Mouse (Mus musculus) hindbrain, embryonic 12.5 days (tissue): ENCODE measurements around the gene Sart1. TPM values are rescaled to one million over a fixed set of nuclear protein-coding genes. Genes with fewer than 3 reads are reported as not detected.

ENCODE experiments used
- ATAC-seq: fragments of 200-750 bp; cut with Nextera tagmentation; 2 replicates; pipeline ENCODE4 v1.8.0; 2017; ENCODE audit warnings: moderate TSS enrichment; ENCODE audit not compliant: low FRiP score
- H3K27ac ChIP-seq: fragments of 300-500 bp; sonication (generic); 2 replicates; pipeline ENCODE4 v1.5.1; 2016; ENCODE audit warnings: mild to moderate bottlenecking
- H3K27me3 ChIP-seq: fragments of 300-500 bp; sonication (generic); 2 replicates; pipeline ENCODE4 v1.6.1; 2016; ENCODE audit warnings: mild to moderate bottlenecking
- H3K36me3 ChIP-seq: fragments of 300-500 bp; sonication (generic); 2 replicates; pipeline ENCODE4 v1.6.1; 2016; ENCODE audit warnings: mild to moderate bottlenecking
- H3K4me1 ChIP-seq: fragments of 300-500 bp; sonication (generic); 2 replicates; pipeline ENCODE4 v1.6.1; 2016
- H3K4me2 ChIP-seq: fragments of 300-500 bp; sonication (generic); replicated peaks from 2 replicates; pipeline ENCODE4 v1.6.1; 2016; ENCODE audit warnings: mild to moderate bottlenecking
- H3K4me3 ChIP-seq: fragments of 300-500 bp; sonication (generic); 2 replicates; pipeline ENCODE4 v1.5.1; 2016; ENCODE audit warnings: mild to moderate bottlenecking
- H3K9ac ChIP-seq: fragments of 300-500 bp; sonication (generic); 2 replicates; pipeline ENCODE4 v1.6.1; 2016; ENCODE audit warnings: mild to moderate bottlenecking, moderate library complexity
- H3K9me3 ChIP-seq: fragments of 300-500 bp; sonication (generic); replicated peaks from 2 replicates; pipeline ENCODE4 v1.6.1; 2016; ENCODE audit warnings: mild to moderate bottlenecking
- WGBS: fragments of 180-500 bp; shearing (Covaris S2); methylation state at CpG from one replicate; pipeline ENCODE4 v1.1.7; 2016; 5-methylcytosine and 5-hydroxymethylcytosine counted together
- polyA plus RNA-seq: library from polyadenylated mRNA; unstranded; fragments of >200 nt; fragmentation: Nextera tagmentation; extraction: Ambion mirVana; gene quantifications from 2 replicates; pipeline ENCODE4 v1.2.1, GENCODE M21; 2016

Gene Sart1
- polyA plus RNA-seq, 1 experiment from 2014 or later: 106 TPM

DNA sequence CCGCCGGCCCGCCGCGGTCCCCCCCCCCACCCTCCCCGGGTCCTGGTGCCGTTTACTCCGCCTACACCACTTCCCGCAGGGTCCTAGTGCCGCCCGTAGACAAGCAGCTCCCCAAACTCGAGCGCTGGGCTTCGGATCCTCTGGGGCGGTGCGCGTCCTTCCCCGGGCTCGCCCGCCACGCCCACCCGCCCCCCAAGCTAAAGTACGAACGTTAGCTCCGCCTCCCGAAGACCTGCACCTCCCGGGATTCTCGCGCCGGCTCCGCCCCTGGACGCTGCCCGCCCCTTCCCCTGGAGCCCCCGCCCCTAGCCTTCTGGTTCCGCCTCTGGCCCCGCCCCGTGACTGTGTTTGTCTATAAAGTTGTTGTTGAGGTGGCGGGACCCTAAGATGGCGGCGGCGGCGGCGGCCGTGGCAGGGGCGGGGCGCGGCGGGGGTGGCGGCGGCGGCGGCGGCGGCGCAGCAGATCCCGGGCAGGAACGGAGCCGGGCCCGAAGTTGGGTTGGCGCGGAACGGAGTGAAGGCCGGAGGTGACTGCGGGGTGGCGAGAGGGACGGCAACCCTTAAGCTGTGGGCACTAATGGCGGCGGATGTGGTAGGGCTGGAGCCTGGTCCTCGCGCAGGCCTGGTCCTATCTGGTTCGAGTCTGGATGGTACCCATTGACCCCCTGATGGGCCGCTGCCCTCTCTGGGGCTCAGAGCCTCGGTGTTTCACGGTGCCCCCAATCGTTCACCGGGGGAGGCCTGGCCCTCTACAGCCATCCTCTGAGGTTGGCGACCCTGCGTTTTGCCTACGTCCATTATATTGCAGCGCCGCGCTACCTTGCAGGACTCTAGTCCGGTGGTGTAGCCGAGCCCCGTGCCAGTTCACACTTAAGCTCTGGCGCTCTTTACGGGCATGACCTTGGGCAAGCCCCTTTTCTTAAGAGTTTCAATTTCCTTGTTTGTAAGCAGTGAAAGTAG, 36.6 kb upstream of the Sart1 start, which contains the start of the genes Drap1 and AI837181:
Gene Drap1 (minus strand): TSS at position 198 of the 960 bp plus-strand sequence.
Gene AI837181 (plus strand): TSS at position 363 of the 960 bp plus-strand sequence.
- ATAC-seq: peak; percentile 90
- no peaks in the 10 kb centered on the region for H3K9me3 ChIP-seq
- H3K4me3 ChIP-seq: peak within 1 kb of the TSS; percentile 77
- H3K4me2 ChIP-seq: peak within 1 kb of the TSS; percentile 88
- peak within 1 kb of the TSS; percentile 94 for H3K27ac ChIP-seq
- H3K4me1 ChIP-seq: peaks cover 36% of the 10 kb centered on the region
- H3K36me3 ChIP-seq: peaks cover 46% of the 10 kb centered on the region
- H3K9ac ChIP-seq: peak within 1 kb of the TSS; percentile 90
- H3K27me3 ChIP-seq: no peaks in the 10 kb centered on the region
- under 1% methylated on average over 51 of the region's 87 CpGs for WGBS

GRCm38 (mm10) chr19:5424092-5424781, 35.7 kb upstream of the Sart1 start:
- WGBS: 1% methylated on average over 34 of the region's 48 CpGs
- peak; percentile 62 for ATAC-seq

GRCm38 (mm10) chr19:5423561-5423960, 35.1 kb upstream of the Sart1 start:
- H3K9me3 ChIP-seq: no peaks in the 10 kb centered on the region
- H3K27me3 ChIP-seq: no peaks in the 10 kb centered on the region
- H3K4me2 ChIP-seq: peak overlapping the region; percentile 88
- no peak for ATAC-seq
- 67% methylated on average over 12 of the region's 12 CpGs for WGBS
- H3K36me3 ChIP-seq: peaks cover 45% of the 10 kb centered on the region
- peak overlapping the region; percentile 94; the same call in 1 of the 2 replicates for H3K27ac ChIP-seq
- H3K9ac ChIP-seq: peak overlapping the region; percentile 86
- peak overlapping the region; percentile 77 for H3K4me3 ChIP-seq
- H3K4me1 ChIP-seq: peaks cover 36% of the 10 kb centered on the region

More at GRCm38 (mm10) chr19:5424092-5424781, 35.7 kb upstream of the Sart1 start:
- Histone ChIP-seq H3K4me1 (peaks cover 36% of the 10 kb centered on the region), H3K4me3 (peak overlapping the region; percentile 77), H3K9me3 (no peaks in the 10 kb centered on the region), H3K27me3 (no peaks in the 10 kb centered on the region), H3K4me2 (peak overlapping the region; percentile 88), H3K9ac (peak overlapping the region; percentile 86), H3K36me3 (peaks cover 46% of the 10 kb centered on the region), H3K27ac (peak overlapping the region; percentile 94)

- no peak for ATAC-seq
- Histone ChIP-seq H3K4me3 (peak overlapping the region; percentile 77), H3K36me3 (peaks cover 48% of the 10 kb centered on the region), H3K9me3 (no peaks in the 10 kb centered on the region), H3K4me1 (peaks cover 36% of the 10 kb centered on the region), H3K9ac (peak overlapping the region; percentile 86), H3K27ac (no peak overlapping the region), H3K27me3 (no peaks in the 10 kb centered on the region), H3K4me2 (peak overlapping the region; percentile 88)
- 69% methylated on average over 9 of the region's 9 CpGs for WGBS
Observed at GRCm38 (mm10) chr19:5422895-5423443, 34.5 kb upstream of the Sart1 start.

GRCm38 (mm10) chr19:5422267-5422666, 33.8 kb upstream of the Sart1 start:
- no peak overlapping the region for H3K27ac ChIP-seq
- no peak overlapping the region for H3K4me2 ChIP-seq
- peaks cover 36% of the 10 kb centered on the region for H3K4me1 ChIP-seq
- no peak overlapping the region for H3K4me3 ChIP-seq
- no peaks in the 10 kb centered on the region for H3K9me3 ChIP-seq
- H3K27me3 ChIP-seq: no peaks in the 10 kb centered on the region
- peaks cover 47% of the 10 kb centered on the region for H3K36me3 ChIP-seq
- ATAC-seq: no peak
- peak overlapping the region; percentile 86; the same call in 1 of the 2 replicates for H3K9ac ChIP-seq
- WGBS: 85% methylated on average over 10 of the region's 10 CpGs

DNA sequence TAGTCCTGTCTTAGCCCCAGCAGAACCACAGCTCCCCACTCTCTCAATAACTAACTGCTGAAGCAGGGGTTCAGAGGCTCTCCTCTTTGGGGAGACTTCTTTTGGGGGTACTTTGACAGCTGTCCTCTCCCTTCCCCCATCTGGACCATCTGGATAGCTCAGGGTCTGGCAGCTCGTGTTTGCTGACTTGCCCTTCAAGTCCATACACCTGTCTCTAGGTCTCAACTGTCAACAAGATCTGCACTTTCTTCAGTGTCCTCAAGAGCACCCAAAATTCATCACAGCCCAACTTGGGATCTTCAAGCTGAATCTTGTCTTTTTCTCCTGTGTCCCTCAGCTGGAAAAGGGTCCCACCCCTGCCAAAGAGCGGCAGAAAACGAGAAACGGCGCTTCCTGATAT, 33.3 kb upstream of the Sart1 start:
- Histone ChIP-seq H3K4me2 (no peak overlapping the region), H3K9me3 (no peaks in the 10 kb centered on the region), H3K9ac (peak overlapping the region; percentile 86; the same call in 1 of the 2 replicates), H3K36me3 (peaks cover 42% of the 10 kb centered on the region), H3K4me1 (peaks cover 31% of the 10 kb centered on the region), H3K4me3 (no peak overlapping the region), H3K27ac (no peak overlapping the region), H3K27me3 (no peaks in the 10 kb centered on the region)
- no peak for ATAC-seq
- 91% methylated on average over 5 of the region's 5 CpGs for WGBS

DNA sequence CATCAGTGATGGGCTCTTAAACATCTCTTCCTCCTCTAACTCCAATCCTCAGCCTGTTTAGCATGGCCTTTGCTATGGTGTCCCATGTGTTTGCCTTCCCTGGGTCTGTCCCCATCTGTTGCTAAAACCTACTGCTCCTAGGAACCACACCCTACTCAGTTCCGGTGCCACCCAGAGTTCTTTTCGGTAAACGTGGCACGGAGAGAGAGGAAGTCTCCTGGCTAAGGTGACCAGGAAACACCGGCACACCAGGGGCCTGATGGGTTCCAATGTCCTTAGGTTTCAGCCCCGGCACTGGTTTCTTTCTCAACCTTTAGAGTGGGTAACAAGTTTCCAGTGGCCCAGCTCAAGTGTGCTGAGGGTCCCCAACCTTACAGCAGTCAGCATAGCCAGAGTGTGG, 32.1 kb upstream of the Sart1 start:
- no peak for ATAC-seq
- no peak overlapping the region for H3K9ac ChIP-seq
- H3K36me3 ChIP-seq: peaks cover 33% of the 10 kb centered on the region
- WGBS: 94% methylated on average over 6 of the region's 6 CpGs
- peaks cover 19% of the 10 kb centered on the region for H3K4me1 ChIP-seq
- no peak overlapping the region for H3K27ac ChIP-seq
- H3K9me3 ChIP-seq: no peaks in the 10 kb centered on the region
- H3K27me3 ChIP-seq: no peaks in the 10 kb centered on the region
- no peak overlapping the region for H3K4me2 ChIP-seq
- H3K4me3 ChIP-seq: no peak overlapping the region

DNA sequence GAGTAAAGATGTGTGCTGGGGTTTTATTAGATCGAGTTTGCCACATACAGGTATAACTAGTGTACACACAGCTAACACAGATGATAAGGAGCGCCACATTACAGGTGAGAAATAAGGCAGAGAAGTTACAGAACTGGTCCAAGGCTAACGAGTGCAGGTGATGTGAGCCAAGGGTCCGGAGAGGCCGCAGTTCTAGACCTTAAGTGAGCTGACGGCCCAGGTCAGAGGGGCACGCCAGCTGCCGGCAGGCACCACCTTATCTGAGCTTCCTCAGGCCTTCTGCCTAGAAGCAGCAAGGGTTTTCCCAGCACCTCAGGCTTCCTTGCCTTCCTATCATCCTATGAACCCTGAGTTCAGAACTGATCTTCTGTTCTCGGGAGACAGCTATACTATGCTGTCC, 31.1 kb upstream of the Sart1 start:
- Histone ChIP-seq H3K27ac (no peak overlapping the region), H3K27me3 (no peaks in the 10 kb centered on the region), H3K9ac (no peak overlapping the region), H3K9me3 (no peaks in the 10 kb centered on the region), H3K36me3 (peaks cover 33% of the 10 kb centered on the region), H3K4me2 (no peak overlapping the region), H3K4me1 (peaks cover 19% of the 10 kb centered on the region), H3K4me3 (no peak overlapping the region)
- no peak for ATAC-seq
- WGBS: 91% methylated on average over 9 of the region's 9 CpGs

GRCm38 (mm10) chr19:5418750-5419466, 30.4 kb upstream of the Sart1 start:
- no peak for ATAC-seq
- Histone ChIP-seq H3K9me3 (no peaks in the 10 kb centered on the region), H3K27ac (no peak overlapping the region), H3K4me1 (peaks cover 17% of the 10 kb centered on the region), H3K27me3 (no peaks in the 10 kb centered on the region), H3K9ac (no peak overlapping the region), H3K4me3 (no peak overlapping the region), H3K4me2 (no peak overlapping the region), H3K36me3 (peaks cover 33% of the 10 kb centered on the region)
- WGBS: 96% methylated on average over 8 of the region's 8 CpGs

GRCm38 (mm10) chr19:5414534-5414957, 26.0 kb upstream of the Sart1 start:
- no peak overlapping the region for H3K27ac ChIP-seq
- ATAC-seq: no peak
- WGBS: 63% methylated on average over 2 of the region's 2 CpGs

GRCm38 (mm10) chr19:5413840-5414239, 25.3 kb upstream of the Sart1 start:
- 79% methylated on average over 4 of the region's 4 CpGs for WGBS

More at GRCm38 (mm10) chr19:5414534-5414957, 26.0 kb upstream of the Sart1 start:
- H3K27me3 ChIP-seq: no peaks in the 10 kb centered on the region
- H3K9me3 ChIP-seq: no peaks in the 10 kb centered on the region
- H3K4me2 ChIP-seq: no peak overlapping the region
- H3K9ac ChIP-seq: no peak overlapping the region
- H3K4me3 ChIP-seq: no peak overlapping the region
- no peaks in the 10 kb centered on the region for H3K4me1 ChIP-seq
- peaks cover 3% of the 10 kb centered on the region; the same call in 1 of the 2 replicates for H3K36me3 ChIP-seq

More at GRCm38 (mm10) chr19:5413840-5414239, 25.3 kb upstream of the Sart1 start:
- H3K4me1 ChIP-seq: no peaks in the 10 kb centered on the region
- ATAC-seq: no peak
- no peak overlapping the region for H3K27ac ChIP-seq
- H3K36me3 ChIP-seq: peaks cover 3% of the 10 kb centered on the region; the same call in 1 of the 2 replicates
- no peaks in the 10 kb centered on the region for H3K27me3 ChIP-seq
- H3K4me3 ChIP-seq: no peak overlapping the region
- no peaks in the 10 kb centered on the region for H3K9me3 ChIP-seq
- no peak overlapping the region for H3K4me2 ChIP-seq
- H3K9ac ChIP-seq: no peak overlapping the region
